Mouse (Mus musculus) cerebellum, postnatal 25 days (tissue): ENCODE measurements at regions not wholly inside any gene's neighbourhood (a gene's known extent, or its start where the extent isn't known, plus 50 kb on each side); places are given as distances from the start of the nearest gene placed in this dataset.

Experiments used
- DNase-seq, 2 experiments: peaks; one replicate each; pipeline ENCODE4 v3.0.0; 2021; ENCODE audit warnings: mixed read lengths in 2 of 2

GRCm38 (mm10) chr2:61347451-61347850, 230.9 kb upstream of the Tank start:
- no peak for DNase-seq

GRCm38 (mm10) chr2:61346012-61346760, 232.2 kb upstream of the Tank start:
- DNase-seq: no peak

DNA sequence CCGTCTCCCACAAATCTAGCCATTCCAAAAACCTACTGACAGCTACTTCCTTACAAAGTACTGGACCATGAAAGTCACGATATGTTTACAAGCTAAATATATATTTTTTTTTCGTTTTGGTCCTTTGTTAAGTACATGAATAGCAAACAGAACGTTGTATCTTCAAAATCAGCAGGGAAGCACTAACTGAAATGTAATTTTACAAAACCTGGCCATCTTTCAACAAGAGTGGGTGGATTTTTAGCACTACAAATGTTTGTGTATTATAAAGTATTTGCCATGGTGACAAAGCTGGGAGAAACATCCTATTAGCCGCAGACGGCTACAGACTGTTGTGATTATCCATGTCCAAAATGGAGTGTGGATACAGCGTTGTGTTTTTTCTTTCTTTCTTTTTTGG, 233.1 kb upstream of the Tank start:
- no peak for DNase-seq

DNA sequence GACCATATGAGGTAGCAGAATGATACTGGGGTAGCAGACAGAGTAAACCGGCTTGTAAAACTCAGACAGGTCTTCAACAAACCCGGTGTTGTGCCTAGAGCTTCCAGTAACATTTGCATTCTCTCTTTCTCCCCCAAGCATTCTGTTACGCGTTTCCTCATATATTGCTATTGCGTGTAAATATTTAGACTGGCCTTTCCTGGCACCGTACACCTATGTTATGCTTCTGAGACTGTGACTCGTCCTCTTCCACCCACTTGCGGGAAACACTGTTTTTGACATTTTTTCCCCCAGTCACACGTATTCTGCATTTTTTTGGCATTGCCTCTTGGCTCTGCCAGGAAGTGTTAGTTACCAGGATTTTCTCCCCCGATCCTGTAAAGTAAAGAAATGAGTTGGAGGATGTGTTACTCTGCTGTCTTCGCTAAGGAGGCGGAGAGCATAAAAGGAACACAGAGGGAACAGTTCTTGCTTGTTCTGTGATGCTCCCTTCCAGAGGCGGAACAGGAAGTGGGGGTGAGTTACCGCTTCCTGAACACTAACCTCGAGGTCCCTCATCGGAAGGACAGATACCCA, 233.7 kb upstream of the Tank start:
- DNase-seq: no peak

GRCm38 (mm10) chr2:61341254-61341653, 237.1 kb upstream of the Tank start:
- no peak for DNase-seq

DNA sequence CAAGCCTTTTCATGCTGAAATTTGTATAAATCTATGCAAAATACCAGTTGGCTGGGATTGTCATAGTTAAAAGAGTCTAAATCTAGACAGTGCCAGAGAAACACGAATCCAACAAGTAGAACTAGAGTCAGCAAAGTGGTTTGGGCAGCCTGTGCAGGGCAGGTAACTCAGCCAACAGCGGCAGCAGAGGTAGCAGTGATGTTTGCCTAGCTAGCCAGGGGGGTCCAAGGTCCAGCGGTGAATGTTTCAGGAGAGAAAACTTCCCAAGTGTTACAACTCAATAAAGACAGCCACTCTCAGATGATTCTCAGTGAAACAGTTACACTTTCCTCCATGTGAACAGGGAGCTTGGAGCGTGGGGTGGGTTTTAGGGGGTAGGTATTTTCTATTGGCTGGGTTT, 259.2 kb upstream of the Tank start:
- DNase-seq: no peak

DNA sequence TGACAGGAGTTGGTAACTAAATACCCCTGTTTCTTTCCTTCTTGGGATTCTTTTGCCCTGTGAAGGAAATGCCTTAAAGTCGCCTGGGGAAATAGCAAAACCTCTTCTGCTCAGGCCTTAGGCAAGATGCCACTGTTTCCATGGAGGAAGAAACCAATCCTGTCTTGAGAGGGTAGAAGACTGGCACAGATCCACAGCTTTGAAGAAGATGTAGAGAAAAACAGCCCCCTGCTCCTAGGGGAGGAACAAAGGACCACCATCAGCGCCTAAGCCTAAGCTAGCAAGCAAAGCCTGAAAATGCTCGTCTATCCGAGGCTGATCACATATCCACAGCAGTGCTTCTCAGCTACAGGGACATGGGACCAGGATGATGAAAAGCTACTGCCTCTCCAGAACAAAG, 268.0 kb upstream of the Tank start:
- DNase-seq: no peak

DNA sequence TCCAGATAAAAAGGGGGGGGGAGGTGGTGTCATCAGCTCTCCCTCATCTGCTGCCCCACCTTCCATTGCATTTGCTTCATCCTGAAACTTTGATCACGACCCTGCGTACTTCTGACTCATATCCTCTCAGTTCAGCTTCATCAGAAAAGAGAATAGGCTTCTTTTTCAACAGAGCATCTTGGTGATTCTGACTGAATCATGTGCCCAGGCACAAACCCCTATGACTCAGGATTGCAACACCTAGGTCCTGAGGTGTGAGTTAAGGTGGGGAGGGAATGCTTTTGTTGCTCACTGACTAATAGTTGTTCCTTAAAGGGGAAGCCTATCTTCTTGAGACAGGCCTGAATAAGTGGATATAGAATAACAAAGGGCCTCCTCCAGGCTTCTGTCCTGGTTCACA, 269.2 kb upstream of the Tank start:
- DNase-seq: no peak

GRCm38 (mm10) chr2:61297135-61297534, 281.2 kb upstream of the Tank start:
- no peak for DNase-seq

- no peak for DNase-seq
Measured at GRCm38 (mm10) chr2:61296606-61297005, 281.8 kb upstream of the Tank start.

DNA sequence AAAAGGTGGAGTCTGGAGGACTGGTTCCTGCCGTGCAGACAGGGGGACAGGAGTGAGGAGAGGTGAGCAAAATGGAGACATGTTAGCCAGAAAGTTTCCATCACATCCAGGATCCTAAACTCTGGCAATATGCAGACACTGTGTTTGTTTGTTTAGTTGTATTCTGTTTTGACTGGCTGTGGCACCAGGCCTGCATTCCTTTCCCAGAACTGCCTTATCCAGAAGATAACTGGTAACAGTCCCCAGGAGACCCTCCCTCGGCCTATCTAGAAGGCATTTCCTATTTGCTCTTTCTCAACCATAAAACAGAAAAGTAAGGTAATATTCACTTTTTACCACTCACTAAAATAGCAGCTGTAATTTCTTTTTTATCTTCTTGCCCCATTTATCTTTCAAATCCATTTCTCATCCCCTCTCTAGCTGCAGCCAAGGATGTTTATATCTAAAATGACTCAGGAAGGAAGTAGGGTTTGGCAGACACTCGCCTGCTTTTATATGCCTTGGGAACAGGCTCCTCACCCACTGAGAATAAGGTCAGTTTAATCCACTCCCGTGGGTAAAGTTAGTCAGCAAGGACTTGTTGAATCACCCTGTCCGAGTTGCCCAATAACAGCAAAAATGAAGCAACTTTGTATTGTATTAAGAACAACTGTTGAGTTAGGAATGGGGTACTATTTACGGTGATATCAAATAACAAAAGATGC, 283.0 kb upstream of the Tank start:
- DNase-seq: no peak

GRCm38 (mm10) chr2:61288246-61288645, 290.1 kb upstream of the Tank start:
- DNase-seq: no peak

DNA sequence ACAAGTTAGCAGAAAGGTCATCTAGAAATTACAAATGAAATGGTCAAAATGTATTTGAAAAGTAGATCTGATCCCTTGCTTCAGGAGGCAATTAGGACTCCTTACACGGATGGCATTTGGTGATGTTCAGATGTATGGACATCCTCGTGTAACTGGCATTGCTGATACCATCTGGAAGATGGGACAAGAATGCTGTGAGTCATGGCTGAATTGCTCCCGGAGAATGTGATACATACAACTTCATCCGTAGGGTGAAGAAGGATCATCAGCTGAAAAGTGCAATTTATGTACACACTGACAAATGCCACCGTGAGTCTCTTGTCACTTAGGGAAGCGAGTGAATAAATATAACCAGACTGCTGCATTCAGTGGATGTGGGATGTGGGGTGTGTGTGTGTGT, 293.7 kb upstream of the Tank start:
- DNase-seq: no peak

GRCm38 (mm10) chr2:61283829-61284601, 294.4 kb upstream of the Tank start:
- DNase-seq: no peak

- no peak for DNase-seq
Measured at GRCm38 (mm10) chr2:61272721-61273120, 305.7 kb upstream of the Tank start.

DNA sequence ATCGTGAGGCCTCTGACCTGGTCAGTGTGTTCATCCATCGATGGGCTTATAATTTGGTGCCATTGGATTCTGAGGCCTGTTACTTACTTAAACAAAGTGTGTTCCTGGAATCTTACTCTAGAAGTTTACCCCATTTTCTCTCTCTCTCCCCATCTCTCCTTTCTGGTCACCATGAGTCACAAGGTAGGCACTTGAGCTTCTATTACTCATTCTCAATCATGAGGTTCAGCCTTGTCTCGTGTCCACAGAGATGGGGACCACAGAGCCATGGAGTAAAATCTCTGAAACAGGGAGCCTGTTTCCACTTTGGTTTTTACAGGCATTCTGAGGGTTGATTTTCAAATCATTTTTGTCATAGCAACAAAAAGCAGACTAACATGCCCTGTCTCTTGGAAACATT, 304.7 kb upstream of the Rbms1 start:
- DNase-seq: no peak

DNA sequence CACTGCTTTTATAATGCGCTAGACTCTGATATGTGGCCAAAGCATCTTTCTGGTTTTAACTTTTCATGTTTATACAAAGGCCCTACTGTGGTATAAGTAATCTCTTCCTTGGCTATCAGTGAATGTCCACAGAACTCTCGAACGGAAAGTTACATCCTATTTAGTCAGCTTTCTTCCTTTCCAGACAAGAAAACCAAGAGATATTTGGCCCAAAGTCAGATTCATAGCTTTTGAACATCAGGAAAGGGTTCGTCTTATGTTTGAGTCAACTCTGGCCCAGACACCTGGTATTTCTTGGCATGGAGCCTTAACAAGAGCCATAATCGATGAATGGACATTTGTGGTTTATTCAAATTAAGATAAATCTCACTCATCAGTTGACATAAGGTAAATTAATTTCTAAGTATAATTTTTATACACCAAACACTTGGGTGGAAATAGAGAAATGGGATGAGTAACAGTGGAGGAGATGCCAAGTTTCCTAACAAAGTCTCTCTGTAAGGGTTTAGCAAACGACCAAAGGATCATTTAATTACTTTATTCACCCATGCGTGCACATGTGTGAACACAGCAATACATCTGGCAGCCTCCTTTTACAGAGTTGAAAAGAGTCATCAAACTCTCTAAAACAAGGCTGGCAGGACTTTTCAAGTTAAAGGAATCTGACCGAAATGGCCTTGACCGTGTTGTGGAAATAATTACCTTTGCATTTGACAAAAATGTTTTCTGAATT, 287.2 kb upstream of the Rbms1 start:
- DNase-seq: no peak

- no peak for DNase-seq
Measured at GRCm38 (mm10) chr2:61247956-61248355, 285.0 kb upstream of the Rbms1 start.

GRCm38 (mm10) chr2:61247336-61247735, 284.3 kb upstream of the Rbms1 start:
- DNase-seq: no peak

DNA sequence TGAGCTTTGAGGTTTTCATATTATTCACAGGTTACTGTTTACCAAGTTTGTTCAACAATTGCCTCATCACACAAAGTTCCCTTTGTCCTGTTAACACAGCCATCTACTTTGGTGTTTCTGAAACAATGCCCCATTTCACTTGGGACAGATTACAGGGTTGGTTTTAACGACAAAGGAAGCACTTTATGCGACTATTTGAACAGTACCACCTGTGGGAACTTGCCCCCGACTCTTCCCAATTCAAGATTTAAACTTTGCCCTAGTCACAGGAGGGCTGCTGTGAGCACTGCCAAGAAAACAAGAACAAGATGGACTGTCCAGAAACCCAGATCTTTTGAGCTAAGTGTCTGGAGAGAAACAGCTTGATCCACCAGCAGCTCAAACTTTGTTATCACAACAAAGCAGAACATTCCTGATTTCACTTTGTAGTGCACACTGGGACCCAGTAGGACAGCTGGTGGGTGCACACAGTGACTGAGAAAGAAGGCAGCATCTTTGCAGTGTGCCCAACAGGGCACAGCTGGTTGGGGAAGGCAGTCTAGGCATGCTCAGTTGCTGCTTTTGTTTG, 283.8 kb upstream of the Rbms1 start:
- DNase-seq: no peak

- DNase-seq: no peak
Measured at GRCm38 (mm10) chr2:61245526-61245925, 282.5 kb upstream of the Rbms1 start.

DNA sequence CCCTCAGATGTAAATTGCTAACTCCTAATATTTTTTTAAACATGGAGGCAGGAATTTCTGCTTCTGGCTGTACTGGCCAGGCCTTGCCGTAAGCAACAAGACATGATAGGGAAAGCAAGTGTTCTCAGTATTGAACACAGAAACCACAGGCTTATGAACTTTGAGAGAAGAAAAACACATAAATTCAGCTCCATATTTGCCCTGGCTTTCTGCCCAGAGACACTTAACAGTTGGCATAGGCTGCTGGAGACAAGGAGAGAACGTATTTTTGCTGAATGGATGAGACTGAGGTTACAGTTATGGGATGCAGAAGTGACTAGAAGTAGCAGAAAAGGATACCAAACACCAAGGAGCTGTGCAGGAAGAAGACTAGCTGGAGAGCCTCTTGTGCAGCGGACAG, 258.7 kb upstream of the Rbms1 start:
- DNase-seq: no peak
